Mouse (Mus musculus) C2C12 (cell line): ENCODE measurements around the gene Gja8.

ENCODE experiments used
- CTCF ChIP-seq: IDR thresholded peaks from one replicate; pipeline ENCODE4 v1.5.1; 2011; ENCODE audit not compliant: control insufficient read depth, insufficient read depth, insufficient read length
- MAX ChIP-seq: IDR thresholded peaks from one replicate; pipeline ENCODE4 v1.6.1; 2011; ENCODE audit warnings: mild to moderate bottlenecking, control low read depth
- MYOG ChIP-seq: IDR thresholded peaks from one replicate; pipeline ENCODE4 v1.6.1; 2011; ENCODE audit not compliant: control insufficient read depth, insufficient read length; ENCODE audit errors: extremely low read depth

- TF ChIP-seq CTCF: no peak
- TF ChIP-seq MYOG: no peak
- no peak for TF ChIP-seq MAX
Observed at GRCm38 (mm10) chr3:96963088-96964034, 37.5 kb upstream of the Gja8 start.
